Mouse (Mus musculus): ENCODE data around the gene Rdh19.

- TF ChIP-seq CTCF (IDR thresholded peaks at IDR 0.05; ENCODE audit: low read depth, low read length) (no peak), EP300 (IDR thresholded peaks at IDR 0.05; ENCODE audit: insufficient read depth, low read depth, low read length) (no peak), POLR2A (IDR thresholded peaks at IDR 0.05; ENCODE audit: insufficient read depth, low read length) (no peak)
Measured at GRCm38 (mm10) chr10:127835292-127835691, 14.4 kb upstream of the Rdh19 start.

Measured in ES-Bruce4 (cell line).